Mouse (Mus musculus): Measurements from ENCODE around the gene Ttc28. TPM values are rescaled to one million over a fixed set of nuclear protein-coding genes. Genes with fewer than 3 reads are reported as not detected.
A peak's percentile ranks its signal among the peaks of the same experiment; 100 is the strongest.

Ttc28 gene
- polyA plus RNA-seq, 1 experiment, result 5.5 TPM

DNA sequence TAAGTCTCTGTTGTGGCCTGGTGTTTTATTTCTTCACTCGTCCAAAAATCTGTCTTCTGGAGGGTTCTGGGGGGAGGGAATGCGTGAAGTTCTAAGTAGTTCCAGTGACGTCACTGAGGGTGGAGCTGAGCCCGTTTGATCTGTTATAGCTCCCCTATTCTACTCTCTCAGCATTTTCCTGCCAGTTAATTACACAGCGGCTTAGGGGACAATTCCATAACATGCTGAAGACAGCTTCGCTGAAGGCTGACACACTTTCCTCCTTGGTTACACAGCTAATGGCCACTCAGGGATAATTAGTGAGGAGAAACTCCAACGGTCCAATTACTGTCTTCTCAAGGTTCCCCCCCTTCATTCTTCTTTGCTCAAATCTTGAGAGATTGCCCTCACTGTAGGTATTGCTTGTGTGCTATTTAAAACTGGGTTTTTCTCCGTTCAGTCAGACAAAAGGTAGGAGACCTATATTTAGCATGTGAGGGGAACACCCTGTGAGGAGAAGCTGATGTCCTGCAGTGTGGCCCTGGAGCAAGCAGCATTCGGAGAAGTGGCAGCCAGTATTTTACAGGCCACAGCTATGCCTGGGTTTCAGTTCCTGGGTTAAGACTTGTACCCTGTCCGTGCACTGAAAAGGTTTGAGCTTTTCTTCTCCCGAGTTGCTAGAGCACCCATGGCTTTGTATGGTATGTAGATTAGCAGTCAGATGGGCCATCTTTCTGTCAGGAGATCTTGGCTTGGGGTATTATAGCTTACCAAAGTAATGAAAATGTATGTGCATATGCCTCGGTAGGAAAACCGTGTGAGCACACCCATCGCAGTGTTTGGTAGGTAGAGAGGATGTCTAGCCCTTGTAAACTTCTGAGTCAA is 126.9 kb downstream of the Ttc28 start:
- WGBS, result 26% methylated on average over 14 of the region's 14 CpGs
- DNase-seq, result peak; percentile 59 to 75
- Histone ChIP-seq H3K4me3 (replicated peaks; ENCODE audit: insufficient read depth, low read depth, low read length) (no peak overlapping the region), H3K27me3 (ENCODE audit: control insufficient read depth, insufficient read depth, low read length) (no peaks in the 10 kb centered on the region), H3K27ac (ENCODE audit: insufficient read depth, low read length) (peak overlapping the region; percentile 58), H3K4me1 (ENCODE audit: control insufficient read depth, insufficient read depth, low read length) (peaks cover 39% of the 10 kb centered on the region)
- TF ChIP-seq POLR2A (IDR thresholded peaks at IDR 0.05; ENCODE audit: borderline replicate concordance, insufficient read depth, low read length) (no peak), CTCF (IDR thresholded peaks at IDR 0.05; ENCODE audit: borderline replicate concordance, insufficient read depth, low read depth, low read length) (no peak)

DNA sequence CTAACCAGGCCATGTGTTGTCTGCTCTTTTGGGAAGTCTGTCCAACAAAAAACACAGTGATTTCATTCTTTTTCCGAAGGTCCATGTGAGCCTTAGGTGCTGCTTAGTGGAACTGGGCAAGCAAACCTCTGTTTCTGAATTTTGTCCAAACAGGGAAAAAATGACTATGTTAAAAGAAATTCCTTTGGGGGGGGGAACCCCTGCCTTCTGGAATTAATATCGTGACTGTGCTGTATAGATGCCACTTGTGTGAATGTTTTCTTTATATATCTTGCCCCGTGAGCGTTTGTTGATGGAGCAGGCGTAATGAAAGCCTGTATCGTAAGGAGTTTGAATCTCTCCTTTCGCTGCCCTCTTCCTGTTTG is 127.5 kb downstream of the Ttc28 start:
- TF ChIP-seq CTCF (IDR thresholded peaks at IDR 0.05; ENCODE audit: borderline replicate concordance, insufficient read depth, low read depth, low read length) (no peak), POLR2A (IDR thresholded peaks at IDR 0.05; ENCODE audit: borderline replicate concordance, insufficient read depth, low read length) (no peak)
- 80% methylated on average over 7 of the region's 7 CpGs for WGBS
- H3K4me1 ChIP-seq (ENCODE audit: control insufficient read depth, insufficient read depth, low read length), result peaks cover 39% of the 10 kb centered on the region

DNA sequence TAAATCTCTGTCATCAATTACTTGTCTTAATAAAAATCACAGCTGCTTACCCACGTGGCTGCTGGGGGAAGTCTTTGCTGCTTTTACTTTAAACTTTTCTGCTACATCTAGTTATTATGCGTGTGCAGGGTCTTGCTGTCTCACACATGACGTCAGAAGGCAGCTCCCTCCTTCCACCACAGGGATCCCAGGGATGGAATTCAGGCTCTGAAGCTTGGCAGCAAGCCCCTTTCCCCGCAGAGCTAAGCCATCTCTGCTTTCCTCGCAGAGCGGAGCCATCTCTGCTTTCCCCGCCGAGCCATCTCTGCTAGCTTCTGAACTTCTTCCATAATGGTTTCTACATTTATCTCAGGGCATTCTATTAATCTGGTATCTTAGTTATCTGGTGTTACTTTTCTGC is 128.3 kb downstream of the Ttc28 start:
- Histone ChIP-seq H3K4me3 (replicated peaks; ENCODE audit: insufficient read depth, low read depth, low read length) (no peak overlapping the region), H3K27ac (ENCODE audit: insufficient read depth, low read length) (no peak overlapping the region), H3K4me1 (ENCODE audit: control insufficient read depth, insufficient read depth, low read length) (peaks cover 39% of the 10 kb centered on the region), H3K27me3 (ENCODE audit: control insufficient read depth, insufficient read depth, low read length) (no peaks in the 10 kb centered on the region)
- DNase-seq, result peak; percentile 46 to 52
- 19% methylated on average over 8 of the region's 8 CpGs for WGBS
- TF ChIP-seq POLR2A (IDR thresholded peaks at IDR 0.05; ENCODE audit: borderline replicate concordance, insufficient read depth, low read length), result no peak
- no peak for TF ChIP-seq CTCF (IDR thresholded peaks at IDR 0.05; ENCODE audit: borderline replicate concordance, insufficient read depth, low read depth, low read length)

More for the DNA sequence above, 127.5 kb downstream of the Ttc28 start:
- peak overlapping the region; percentile 58 for H3K27ac ChIP-seq (ENCODE audit: insufficient read depth, low read length)
- no peak for DNase-seq
- H3K27me3 ChIP-seq (ENCODE audit: control insufficient read depth, insufficient read depth, low read length), result no peaks in the 10 kb centered on the region
- H3K4me3 ChIP-seq (replicated peaks; ENCODE audit: insufficient read depth, low read depth, low read length), result no peak overlapping the region

DNA sequence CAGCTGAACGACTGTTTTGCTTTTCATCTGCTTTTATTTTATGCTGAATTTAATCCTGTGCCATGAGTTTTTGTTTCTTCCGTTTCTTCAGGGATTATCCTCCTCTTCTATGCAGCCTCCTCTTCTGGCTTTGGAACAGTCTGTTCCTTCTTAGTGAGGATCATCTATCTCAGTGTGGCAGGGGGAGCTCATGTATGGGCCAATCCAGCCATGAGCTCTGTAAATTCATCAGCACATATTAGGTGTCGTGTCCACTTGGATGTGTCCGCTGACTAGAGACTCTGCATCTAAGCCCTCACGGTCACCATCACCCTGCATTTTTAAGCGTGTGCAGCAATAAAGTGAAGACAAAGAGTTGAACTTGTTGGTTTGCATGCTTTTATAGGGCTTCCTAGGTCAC is 128.8 kb downstream of the Ttc28 start:
- Histone ChIP-seq H3K4me1 (ENCODE audit: control insufficient read depth, insufficient read depth, low read length) (peaks cover 39% of the 10 kb centered on the region), H3K27me3 (ENCODE audit: control insufficient read depth, insufficient read depth, low read length) (no peaks in the 10 kb centered on the region), H3K4me3 (replicated peaks; ENCODE audit: insufficient read depth, low read depth, low read length) (no peak overlapping the region), H3K27ac (ENCODE audit: insufficient read depth, low read length) (no peak overlapping the region)
- TF ChIP-seq POLR2A (IDR thresholded peaks at IDR 0.05; ENCODE audit: borderline replicate concordance, insufficient read depth, low read length) (no peak), CTCF (IDR thresholded peaks at IDR 0.05; ENCODE audit: borderline replicate concordance, insufficient read depth, low read depth, low read length) (no peak)
- DNase-seq, result no peak
- 81% methylated on average over 6 of the region's 6 CpGs for WGBS

DNA sequence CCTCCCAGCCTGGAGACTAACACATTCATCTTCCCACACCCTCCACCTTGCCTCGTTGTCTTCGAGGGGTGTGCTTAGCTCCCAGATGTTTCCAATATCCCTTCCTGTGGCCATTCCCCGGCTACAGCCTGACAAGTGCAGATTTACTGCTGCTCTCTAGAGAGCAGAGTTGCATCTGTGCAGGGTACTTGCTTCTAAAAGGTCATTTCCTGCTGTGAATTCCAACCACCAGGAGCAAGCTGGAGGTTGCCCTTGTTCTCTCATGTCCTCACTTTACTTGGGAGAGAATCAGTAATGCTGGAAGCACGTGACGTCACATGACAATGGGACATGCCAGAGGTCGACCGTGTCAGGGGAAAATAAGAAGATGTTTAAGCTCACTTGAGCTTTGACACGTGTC is 131.7 kb downstream of the Ttc28 start:
- no peak for DNase-seq
- TF ChIP-seq POLR2A (IDR thresholded peaks at IDR 0.05; ENCODE audit: borderline replicate concordance, insufficient read depth, low read length) (no peak), CTCF (IDR thresholded peaks at IDR 0.05; ENCODE audit: borderline replicate concordance, insufficient read depth, low read depth, low read length) (no peak)
- WGBS, result 75% methylated on average over 8 of the region's 8 CpGs
- Histone ChIP-seq H3K4me3 (replicated peaks; ENCODE audit: insufficient read depth, low read depth, low read length) (no peak overlapping the region), H3K27ac (ENCODE audit: insufficient read depth, low read length) (no peak overlapping the region), H3K4me1 (ENCODE audit: control insufficient read depth, insufficient read depth, low read length) (peaks cover 24% of the 10 kb centered on the region), H3K27me3 (ENCODE audit: control insufficient read depth, insufficient read depth, low read length) (no peaks in the 10 kb centered on the region)

DNA sequence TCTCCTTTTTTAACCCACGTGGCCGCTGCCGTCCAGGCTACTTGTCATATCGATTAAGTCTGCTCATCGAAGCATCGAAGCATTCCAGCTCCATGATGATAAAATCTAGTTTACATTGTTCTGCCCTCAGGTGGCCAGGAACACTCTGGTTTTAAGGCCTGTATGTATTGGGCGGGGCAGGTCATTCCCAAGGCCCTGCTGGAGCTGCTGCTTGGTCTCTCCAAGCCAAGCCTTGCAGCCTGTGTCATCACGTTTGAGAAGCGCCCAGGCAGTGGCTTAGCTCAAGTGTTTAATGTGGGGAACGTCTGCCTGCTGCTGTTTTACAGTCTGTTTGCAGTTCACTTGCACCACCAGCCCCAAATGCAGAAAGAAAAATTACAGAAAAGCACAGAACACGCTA is 132.5 kb downstream of the Ttc28 start:
- Histone ChIP-seq H3K4me3 (replicated peaks; ENCODE audit: insufficient read depth, low read depth, low read length) (no peak overlapping the region), H3K4me1 (ENCODE audit: control insufficient read depth, insufficient read depth, low read length) (peaks cover 17% of the 10 kb centered on the region), H3K27ac (ENCODE audit: insufficient read depth, low read length) (no peak overlapping the region), H3K27me3 (ENCODE audit: control insufficient read depth, insufficient read depth, low read length) (no peaks in the 10 kb centered on the region)
- no peak for DNase-seq
- no peak for TF ChIP-seq POLR2A (IDR thresholded peaks at IDR 0.05; ENCODE audit: borderline replicate concordance, insufficient read depth, low read length)
- no peak for TF ChIP-seq CTCF (IDR thresholded peaks at IDR 0.05; ENCODE audit: borderline replicate concordance, insufficient read depth, low read depth, low read length)
- 64% methylated on average over 11 of the region's 11 CpGs for WGBS

DNA sequence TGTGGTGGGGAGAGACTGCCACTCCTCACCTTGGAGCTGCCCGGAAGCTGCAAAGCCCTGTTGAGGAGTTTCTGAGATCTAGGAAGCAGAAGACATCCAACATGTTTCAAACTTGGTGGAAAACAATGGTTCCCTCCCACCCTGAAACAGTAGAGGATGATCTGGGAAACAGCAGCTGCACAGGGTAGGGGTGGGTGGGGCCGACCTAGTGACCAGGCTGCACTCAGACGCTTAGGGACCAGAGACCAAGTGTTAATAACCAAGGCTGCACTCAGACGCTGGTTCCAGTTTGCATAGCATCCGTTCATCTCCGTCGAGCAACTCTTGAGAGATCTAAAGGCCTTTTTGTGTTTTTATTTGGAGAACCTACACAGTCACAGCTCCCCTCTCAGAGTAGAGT is 133.0 kb downstream of the Ttc28 start:
- WGBS, result 86% methylated on average over 7 of the region's 7 CpGs
- TF ChIP-seq POLR2A (IDR thresholded peaks at IDR 0.05; ENCODE audit: borderline replicate concordance, insufficient read depth, low read length), result no peak
- H3K27ac ChIP-seq (ENCODE audit: insufficient read depth, low read length), result no peak overlapping the region
- no peak overlapping the region for H3K4me3 ChIP-seq (replicated peaks; ENCODE audit: insufficient read depth, low read depth, low read length)
- DNase-seq, result no peak
- no peaks in the 10 kb centered on the region for H3K27me3 ChIP-seq (ENCODE audit: control insufficient read depth, insufficient read depth, low read length)
- H3K4me1 ChIP-seq (ENCODE audit: control insufficient read depth, insufficient read depth, low read length), result peaks cover 14% of the 10 kb centered on the region

DNA sequence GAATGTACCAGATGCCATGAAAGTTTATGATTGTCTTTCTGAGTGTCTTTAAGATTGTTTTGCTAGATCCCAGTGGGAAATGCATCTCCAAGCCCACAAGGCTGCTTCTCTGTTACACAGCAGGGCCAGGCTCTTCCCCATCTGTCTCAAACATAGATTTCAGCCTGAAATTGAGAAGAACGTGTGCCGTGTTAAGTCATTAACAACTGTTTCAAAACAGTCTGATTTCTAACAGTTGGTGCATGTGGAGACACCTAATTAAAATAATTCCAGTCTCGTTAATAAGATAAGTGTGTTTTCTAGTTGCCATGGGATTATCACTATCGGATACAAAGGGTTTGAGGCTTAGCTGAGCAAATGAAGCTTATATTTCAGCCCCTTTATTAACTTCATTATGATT is 135.4 kb downstream of the Ttc28 start:
- DNase-seq, result no peak
- no peak overlapping the region for H3K27ac ChIP-seq (ENCODE audit: insufficient read depth, low read length)
- no peaks in the 10 kb centered on the region for H3K27me3 ChIP-seq (ENCODE audit: control insufficient read depth, insufficient read depth, low read length)

More for the DNA sequence above, 135.4 kb downstream of the Ttc28 start:
- WGBS, result 68% methylated on average over 4 of the region's 4 CpGs
- Histone ChIP-seq H3K4me3 (replicated peaks; ENCODE audit: insufficient read depth, low read depth, low read length) (no peak overlapping the region), H3K4me1 (ENCODE audit: control insufficient read depth, insufficient read depth, low read length) (peaks cover 5% of the 10 kb centered on the region; the same call in 1 of the 2 replicates)
- TF ChIP-seq POLR2A (IDR thresholded peaks at IDR 0.05; ENCODE audit: borderline replicate concordance, insufficient read depth, low read length) (no peak), CTCF (IDR thresholded peaks at IDR 0.05; ENCODE audit: borderline replicate concordance, insufficient read depth, low read depth, low read length) (no peak)
